Mouse (Mus musculus) heart, postnatal 4 days (tissue): ENCODE data around the gene Egfl7. TPM values are rescaled to one million over a fixed set of nuclear protein-coding genes. Genes with fewer than 3 reads are reported as not detected.
A peak's percentile ranks its signal among the peaks of the same experiment; 100 is the strongest.

Source experiments
- DNase-seq: peaks from one replicate; pipeline ENCODE4 v3.0.0; 2021
- total RNA-seq, 2 experiments: library from RNA; stranded (reverse); gene quantifications; 2 replicates each; pipeline ENCODE4 v1.2.3; 2021

Gene Egfl7
- total RNA-seq, result 100 to 1,000 TPM; 317 to 343 TPM

- DNase-seq, result no peak
These were observed at the start of gene Egfl7 for GRCm38 (mm10) chr2:26579714-26580113. Egfl7 (plus strand) TSS chr2:26580014.

- no peak for DNase-seq
These were observed 48.0 kb upstream of the Egfl7 start for GRCm38 (mm10) chr2:26531829-26532228.

- DNase-seq, result no peak
These were observed 46.6 kb upstream of the Egfl7 start for GRCm38 (mm10) chr2:26533249-26533648.

GRCm38 (mm10) chr2:26534161-26534560 is 45.7 kb upstream of the Egfl7 start:
- DNase-seq, result no peak

- peak; percentile 78 for DNase-seq
These were observed 45.2 kb upstream of the Egfl7 start for GRCm38 (mm10) chr2:26534616-26535015.

GRCm38 (mm10) chr2:26535517-26536045 is 44.2 kb upstream of the Egfl7 start:
- no peak for DNase-seq

GRCm38 (mm10) chr2:26539516-26539915 is 40.3 kb upstream of the Egfl7 start:
- no peak for DNase-seq

GRCm38 (mm10) chr2:26540721-26541120 is 39.1 kb upstream of the Egfl7 start:
- DNase-seq, result no peak

GRCm38 (mm10) chr2:26541258-26541910 is 38.4 kb upstream of the Egfl7 start:
- DNase-seq, result no peak

GRCm38 (mm10) chr2:26543155-26543554 is 36.7 kb upstream of the Egfl7 start:
- no peak for DNase-seq

GRCm38 (mm10) chr2:26543768-26544167 is 36.0 kb upstream of the Egfl7 start:
- no peak for DNase-seq

GRCm38 (mm10) chr2:26544265-26544664 is 35.5 kb upstream of the Egfl7 start:
- DNase-seq, result peak; percentile 63

GRCm38 (mm10) chr2:26547481-26547880 is 32.3 kb upstream of the Egfl7 start:
- peak; percentile 51 for DNase-seq

- no peak for DNase-seq
These were observed 30.0 kb upstream of the Egfl7 start for GRCm38 (mm10) chr2:26549801-26550200.

GRCm38 (mm10) chr2:26550205-26550604 is 29.6 kb upstream of the Egfl7 start:
- no peak for DNase-seq

- peak; percentile 40 for DNase-seq
These were observed 29.0 kb upstream of the Egfl7 start for GRCm38 (mm10) chr2:26550777-26551176.

- DNase-seq, result no peak
These were observed 28.4 kb upstream of the Egfl7 start for GRCm38 (mm10) chr2:26551446-26551845.

- no peak for DNase-seq
These were observed 27.7 kb upstream of the Egfl7 start for GRCm38 (mm10) chr2:26552066-26552465.

- DNase-seq, result no peak
These were observed 25.9 kb upstream of the Egfl7 start for GRCm38 (mm10) chr2:26553904-26554303.

- peak; percentile 80 for DNase-seq
These were observed 24.7 kb upstream of the Egfl7 start for GRCm38 (mm10) chr2:26555076-26555475.

GRCm38 (mm10) chr2:26556535-26556993 is 23.2 kb upstream of the Egfl7 start:
- DNase-seq, result no peak

GRCm38 (mm10) chr2:26560506-26560905 is 19.3 kb upstream of the Egfl7 start:
- no peak for DNase-seq

- peak; percentile 53 for DNase-seq
These were observed 18.3 kb upstream of the Egfl7 start for GRCm38 (mm10) chr2:26561351-26562016.

GRCm38 (mm10) chr2:26566221-26566620 is 13.6 kb upstream of the Egfl7 start:
- peak; percentile 72 for DNase-seq
